Comparison of ENCODE assay signal across 13 mouse cellular contexts in genomic region chr3:102192621-102193020, GRCm38 (mm10). TPM values are rescaled to one million over a fixed set of nuclear protein-coding genes. Genes with fewer than 3 reads are reported as not detected.
DNase-seq lines count a peak whose midpoint lies in the region; ATAC-seq and TF ChIP-seq lines count a peak whose summit lies in the region.
"Had no signal": no experiment of that assay in that cellular context is flagged by ENCODE, and none has a peak within 500 bp of the region (broad histone marks: within the 10 kb centered on the region; RNA-seq: fewer than 3 reads in every experiment).

No protein-coding gene starts in this region.

- H3K4me1 ChIP-seq in lung, embryonic 15.5 days, result peaks cover 77% of the 10 kb centered on the region
- H3K4me1 ChIP-seq in embryonic facial prominence, embryonic 14.5 days (ENCODE audit: control insufficient read depth, insufficient read depth, low read length), result peaks cover 54% of the 10 kb centered on the region
- H3K4me1 ChIP-seq in heart, embryonic 15.5 days (replicated peaks), result peaks cover 79% of the 10 kb centered on the region
- no peaks in the 10 kb centered on the region for H3K4me1 ChIP-seq in cerebellum, adult 2 months (ENCODE audit: control insufficient read depth, insufficient read depth, low read length)

- no peaks in the 10 kb centered on the region for H3K27me3 ChIP-seq in lung, embryonic 15.5 days
- H3K27me3 ChIP-seq in embryonic facial prominence, embryonic 14.5 days (replicated peaks; ENCODE audit: control insufficient read depth, insufficient read depth, low read length), result no peaks in the 10 kb centered on the region
- H3K27me3 ChIP-seq in heart, embryonic 15.5 days, result no peaks in the 10 kb centered on the region
- no peaks in the 10 kb centered on the region for H3K27me3 ChIP-seq in cerebellum, adult 2 months (ENCODE audit: control insufficient read depth, insufficient read depth, low read length)

- DNase-seq in lung, adult 18-20 months, result no peak
- peak; percentile 62 for DNase-seq in embryonic facial prominence, embryonic 14.5 days (ENCODE audit: low spot score)
- peak; percentile 69 to 73 for DNase-seq in kidney, postnatal 4 days
- DNase-seq in cerebellum, adult 2 months, result no peak
- DNase-seq in thymus, postnatal 10 days (ENCODE audit: low spot score in 2 of 2), result no peak
- DNase-seq: adrenal gland, postnatal 25 days; cerebellum, adult 9-11 months; thymus, postnatal 14 days had no signal

- no peak for TF ChIP-seq POLR2A in cerebellum, adult 2 months (IDR thresholded peaks at IDR 0.05; ENCODE audit: borderline replicate concordance, insufficient read depth, low read length)

- WGBS in lung, embryonic 15.5 days, result 50% methylated on average over 2 of the region's 2 CpGs
- WGBS in embryonic facial prominence, embryonic 14.5 days, result 57% methylated on average over 2 of the region's 2 CpGs
- whole genome bisulfite sequencing in heart, embryonic 15.5 days, result 23% methylated on average over 2 of the region's 2 CpGs
- 60% methylated on average over 2 of the region's 2 CpGs for WGBS in cerebellum, adult 2 months

- H3K9ac ChIP-seq in lung, embryonic 15.5 days, result no peak overlapping the region
- H3K9ac ChIP-seq in embryonic facial prominence, embryonic 14.5 days (ENCODE audit: low read depth, low read length), result no peak overlapping the region
- H3K9ac ChIP-seq in heart, embryonic 15.5 days, result no peak overlapping the region

- 0 out of 2 replicates have a peak, but pooled peaks have one; percentile 3 for ATAC-seq in lung, embryonic 15.5 days (ENCODE audit: borderline replicate concordance, extremely low read depth, low FRiP score, low TSS enrichment)
- ATAC-seq in embryonic facial prominence, embryonic 14.5 days (ENCODE audit: low read depth), result no peak
- peak; percentile 72 for ATAC-seq in heart, embryonic 15.5 days (replicated peaks; ENCODE audit: insufficient number of reproducible peaks, insufficient read depth, low FRiP score, low read depth)

- H3K4me2 ChIP-seq in lung, embryonic 15.5 days, result no peak overlapping the region
- H3K4me2 ChIP-seq in embryonic facial prominence, embryonic 14.5 days (ENCODE audit: low read depth, low read length), result no peak overlapping the region
- H3K4me2 ChIP-seq in heart, embryonic 15.5 days, result peak overlapping the region; percentile 52

- peaks cover 16% of the 10 kb centered on the region; the same call in 1 of the 2 replicates for H3K36me3 ChIP-seq in lung, embryonic 15.5 days
- H3K36me3 ChIP-seq in embryonic facial prominence, embryonic 14.5 days (ENCODE audit: control insufficient read depth, insufficient read depth, low read length), result peaks cover 29% of the 10 kb centered on the region
- H3K36me3 ChIP-seq in heart, embryonic 15.5 days, result peaks cover 11% of the 10 kb centered on the region; the same call in 1 of the 2 replicates
- H3K36me3 ChIP-seq: G1E had no signal

- H3K27ac ChIP-seq in lung, embryonic 15.5 days, result peak overlapping the region; percentile 86; the same call in 1 of the 2 replicates
- H3K27ac ChIP-seq in embryonic facial prominence, embryonic 14.5 days (replicated peaks; ENCODE audit: low read depth, low read length), result 0 out of 2 replicates have a peak overlapping the region, but pooled peaks have one; percentile 67
- H3K27ac ChIP-seq in heart, embryonic 15.5 days, result peak overlapping the region; percentile 81
- H3K27ac ChIP-seq in cerebellum, adult 2 months (ENCODE audit: insufficient read depth, low read length), result no peak overlapping the region
- H3K27ac ChIP-seq: macrophage had no signal

- H3K4me3 ChIP-seq in lung, embryonic 15.5 days, result no peak overlapping the region
- H3K4me3 ChIP-seq in embryonic facial prominence, embryonic 14.5 days (ENCODE audit: low read depth, low read length), result no peak overlapping the region
- H3K4me3 ChIP-seq in heart, embryonic 15.5 days, result no peak overlapping the region; the same call in 1 of the 2 replicates
- no peak overlapping the region for H3K4me3 ChIP-seq in cerebellum, adult 2 months (replicated peaks; ENCODE audit: insufficient read depth, low read depth, low read length)
- H3K4me3 ChIP-seq: myocyte had no signal

- H3K9me3 ChIP-seq in lung, embryonic 15.5 days, result no peaks in the 10 kb centered on the region
- no peaks in the 10 kb centered on the region for H3K9me3 ChIP-seq in embryonic facial prominence, embryonic 14.5 days (ENCODE audit: control insufficient read depth, low read length)
- no peaks in the 10 kb centered on the region for H3K9me3 ChIP-seq in heart, embryonic 15.5 days (replicated peaks)
- H3K9me3 ChIP-seq: G1E had no signal

- TF ChIP-seq CTCF in cerebellum, adult 2 months (IDR thresholded peaks at IDR 0.05; ENCODE audit: borderline replicate concordance, insufficient read depth, low read depth, low read length), result no peak

RNA-seq across cellular contexts. Expression of gene Vangl1, which starts 11.9 kb away (rescaled TPM):
- polyA plus RNA-seq in lung, embryonic 15.5 days (2015; fragmentation: Nextera tagmentation; extraction: Ambion mirVana), result 21.4 and 21.7 TPM in 2 replicates
- 20.8 and 26.6 TPM in 2 replicates for polyA plus RNA-seq in embryonic facial prominence, embryonic 14.5 days (2014; fragmentation: Nextera tagmentation; extraction: Ambion mirVana)
- polyA plus RNA-seq in heart, embryonic 15.5 days (2015; fragmentation: Nextera tagmentation; extraction: Ambion mirVana), result 20.2 and 21.6 TPM in 2 replicates
- 6.8 and 8.1 TPM in 2 replicates for polyA plus RNA-seq in cerebellum, adult 2 months (2012; rRNA removed)

Comparison
In these comparisons a context has a peak if more than half of its experiments do, and no peak if none do; other contexts are left out.
1. DNase-seq: peak in embryonic facial prominence, embryonic 14.5 days (single experiment) and kidney, postnatal 4 days (2 of 2); none in lung, adult 18-20 months (0 of 2), cerebellum, adult 2 months (0 of 2) and thymus, postnatal 10 days (0 of 2).